Mouse (Mus musculus): Measurements from ENCODE around the gene Nup210.
A peak's percentile ranks its signal among the peaks of the same experiment; 100 is the strongest.

GRCm38 (mm10) chr6:91153549-91154064 is 37.0 kb upstream of the Nup210 start:
- TF ChIP-seq CTCF (IDR thresholded peaks at IDR 0.05; ENCODE audit: borderline replicate concordance, control insufficient read depth, extremely low read depth, insufficient read depth, low read length, poor library complexity): no peak
- 0 out of 2 replicates have a peak, but pooled peaks have one; percentile 9 for TF ChIP-seq POLR2A (IDR thresholded peaks at IDR 0.05; ENCODE audit: control insufficient read depth, extremely low read depth, insufficient read depth, low read length, poor library complexity)
